Mouse (Mus musculus) adrenal gland, postnatal 25 days (tissue): Measurements from ENCODE around the gene Odam. TPM values are rescaled to one million over a fixed set of nuclear protein-coding genes. Genes with fewer than 3 reads are reported as not detected.

ENCODE experiments used
- DNase-seq: peaks from one replicate; pipeline ENCODE4 v3.0.0; 2021; ENCODE audit warnings: mixed read lengths
- long read RNA-seq: library from polyadenylated mRNA; stranded (forward); transcript quantifications from one replicate; pipeline ENCODE4 v2.0.0, GENCODE M21; 2021
- total RNA-seq: library from RNA; stranded (reverse); gene quantifications from 2 replicates; pipeline ENCODE4 v1.2.3, GENCODE M21; 2021

The Odam gene
- not detected in 2 replicates for total RNA-seq
- long read RNA-seq, result 0 reads

GRCm38 (mm10) chr5:87884729-87885128 is at the start of gene Odam:
Odam (plus strand) TSS chr5:87885029.
- no peak for DNase-seq

GRCm38 (mm10) chr5:87855136-87855716 is 29.6 kb upstream of the Odam start:
- DNase-seq, result no peak

- no peak for DNase-seq
Observed at GRCm38 (mm10) chr5:87870084-87870483, 14.7 kb upstream of the Odam start.

GRCm38 (mm10) chr5:87871423-87871822 is 13.4 kb upstream of the Odam start:
- DNase-seq, result peak; percentile 25

- no peak for DNase-seq
Observed at GRCm38 (mm10) chr5:87925372-87925771, 40.5 kb downstream of the Odam start, which contains the start of gene Csn3. Csn3 (plus strand) TSS chr5:87925579.

- DNase-seq, result no peak
Observed at GRCm38 (mm10) chr5:87931603-87932002, 46.8 kb downstream of the Odam start.

GRCm38 (mm10) chr5:87940752-87941151 is 55.9 kb downstream of the Odam start:
- DNase-seq, result no peak

- no peak for DNase-seq
Observed at GRCm38 (mm10) chr5:87942515-87942914, 57.7 kb downstream of the Odam start.

Other genes starting within 250 kb of the Odam start
- not detected in 2 replicates for gene Csn1s1, start 218.8 kb upstream of the Odam start, total RNA-seq
- not detected in 2 replicates for gene Csn2, start 185.4 kb upstream of the Odam start, total RNA-seq
- not detected in 2 replicates for gene Csn1s2a, start 110.5 kb upstream of the Odam start, total RNA-seq
- not detected in 2 replicates for gene Csn1s2b, start 76.9 kb upstream of the Odam start, total RNA-seq
- gene Prr27, start 59.3 kb upstream of the Odam start, total RNA-seq, result not detected in 2 replicates
- gene Csn3, start 40.5 kb downstream of the Odam start, total RNA-seq, result not detected in 2 replicates
- gene 2310003L06Rik, start 84.4 kb downstream of the Odam start, total RNA-seq, result not detected in 2 replicates
- gene Gm28434, start 84.5 kb downstream of the Odam start, total RNA-seq, result not detected in 2 replicates
- not detected in 2 replicates for gene Cabs1, start 94.4 kb downstream of the Odam start, total RNA-seq
- gene Smr3a, start 117.5 kb downstream of the Odam start, total RNA-seq, result not detected in 2 replicates
- gene Smr2, start 201.5 kb downstream of the Odam start, total RNA-seq, result not detected in 2 replicates
- gene Gm11116, start 226.5 kb downstream of the Odam start, total RNA-seq, result not detected in 2 replicates